ENCODE assay signal across 17 mouse cellular contexts in the genomic region with DNA sequence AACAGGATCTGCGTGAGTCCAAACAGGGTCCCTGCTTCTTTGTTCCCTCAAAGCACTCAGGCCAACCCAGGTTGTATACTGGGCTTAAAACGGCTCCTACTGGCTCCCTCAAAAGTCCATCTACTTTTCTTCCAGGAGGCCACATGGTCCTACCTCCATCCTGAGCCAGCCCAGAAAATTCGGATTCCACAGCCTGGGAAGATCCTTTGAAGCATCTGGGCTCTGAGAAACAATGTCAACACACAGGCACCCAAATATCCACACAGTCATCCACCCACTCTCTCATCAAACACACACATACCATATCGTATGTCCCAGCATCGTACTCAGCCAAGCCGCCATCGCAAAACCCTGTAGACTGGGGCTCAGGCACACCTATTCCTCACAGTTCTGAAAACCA. TPM values are rescaled to one million over a fixed set of nuclear protein-coding genes. Genes with fewer than 3 reads are reported as not detected.
"Had no signal": no experiment of that assay in that cellular context is flagged by ENCODE, and none has a peak within 500 bp of the region (broad histone marks: within the 10 kb centered on the region; RNA-seq: fewer than 3 reads in every experiment).

No protein-coding gene starts in this region.

- H3K27ac ChIP-seq: neural tube, embryonic 13.5 days; neural tube, embryonic 15.5 days; stomach, embryonic 15.5 days; stomach, postnatal 0 days had no signal

- H3K36me3 ChIP-seq: neural tube, embryonic 13.5 days; neural tube, embryonic 15.5 days; stomach, embryonic 15.5 days had no signal

- DNase-seq: retina, postnatal 1 day; right cerebral cortex, adult 18-20 months; right cerebral cortex, postnatal 14 days; right cerebral cortex, postnatal 25 days; right cerebral cortex, postnatal 4 days; spleen, adult 18-20 months; thymus, adult 18-20 months; thymus, adult 2 months; thymus, postnatal 14 days; thymus, postnatal 25 days; thymus, postnatal 36 days; thymus, postnatal 4 days had no signal

- H3K9me3 ChIP-seq: neural tube, embryonic 13.5 days; neural tube, embryonic 15.5 days; stomach, embryonic 15.5 days had no signal

- H3K4me3 ChIP-seq: neural tube, embryonic 13.5 days; neural tube, embryonic 15.5 days; stomach, embryonic 15.5 days had no signal

- H3K27me3 ChIP-seq: neural tube, embryonic 13.5 days; neural tube, embryonic 15.5 days; stomach, embryonic 15.5 days had no signal

- H3K4me1 ChIP-seq: neural tube, embryonic 13.5 days; neural tube, embryonic 15.5 days had no signal

RNA-seq across cellular contexts. Expression of a gene that starts 43.5 kb away (rescaled TPM):
- total RNA-seq: neutrophil, adult 5-6 weeks had no signal
